Mouse (Mus musculus): Measurements from ENCODE around the gene Per2.

Gene Per2

DNA sequence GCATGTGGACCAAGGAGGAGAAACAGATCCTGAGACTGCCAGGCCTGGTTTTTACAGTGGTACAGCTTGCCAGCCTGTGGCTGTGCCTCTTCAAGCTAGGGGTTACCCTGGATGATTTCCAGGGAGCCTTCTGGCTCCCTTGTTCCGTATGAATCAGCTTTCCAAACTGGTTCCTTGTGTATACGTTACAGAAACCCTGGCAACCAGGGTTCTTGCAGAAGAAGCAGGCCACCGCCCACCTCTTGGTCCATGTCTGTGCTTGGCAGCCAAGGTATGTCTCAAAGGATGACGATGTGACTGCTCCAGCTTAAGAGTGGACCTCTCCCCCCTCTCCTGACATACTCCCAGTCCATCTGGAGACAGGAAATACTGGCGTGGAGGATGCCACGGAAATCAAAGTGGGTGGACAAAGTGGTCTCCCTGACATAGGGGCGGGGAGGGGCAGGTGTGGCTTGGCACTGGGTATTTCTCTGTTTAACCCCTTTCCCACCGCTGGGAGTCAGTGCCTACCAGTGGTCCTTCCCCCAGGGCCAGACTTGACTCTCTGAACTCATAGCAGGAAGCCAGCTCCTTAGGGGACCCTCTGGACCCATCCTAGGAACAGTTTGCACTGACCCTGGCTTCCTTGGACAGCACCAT is 782 bp downstream of the Per2 start:
- peak; percentile 61 for DNase-seq

- no peak for DNase-seq
Observed at GRCm38 (mm10) chr1:91457698-91458097, 1.4 kb downstream of the Per2 start.

GRCm38 (mm10) chr1:91457116-91457515 is 2.0 kb downstream of the Per2 start:
- no peak for DNase-seq

- peak; percentile 80 for DNase-seq
Observed at GRCm38 (mm10) chr1:91456301-91456801, 2.8 kb downstream of the Per2 start.

GRCm38 (mm10) chr1:91455661-91456161 is 3.4 kb downstream of the Per2 start:
- peak; percentile 90 for DNase-seq

DNA sequence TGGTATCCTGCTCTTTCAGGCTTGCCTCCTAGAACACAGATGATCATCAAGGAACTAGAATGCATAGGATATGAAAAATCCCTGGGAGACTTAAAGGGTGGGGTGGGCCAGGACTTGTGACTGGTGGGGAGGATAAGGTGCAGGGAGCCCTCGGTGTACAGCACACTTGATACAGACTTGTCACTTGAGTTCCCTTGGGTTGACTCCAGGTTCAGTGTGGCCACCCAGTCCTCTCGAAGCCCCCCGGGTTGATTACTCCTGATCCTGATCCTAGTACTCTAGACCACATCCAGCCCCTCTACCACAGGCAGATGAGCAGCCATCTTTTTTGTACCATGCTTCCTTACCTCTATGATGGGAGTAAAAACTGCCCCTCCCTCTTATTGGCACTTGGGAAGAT is 4.2 kb downstream of the Per2 start:
- no peak for DNase-seq

- peak; percentile 44 for DNase-seq
Observed at GRCm38 (mm10) chr1:91454366-91454765, 4.8 kb downstream of the Per2 start.

DNA sequence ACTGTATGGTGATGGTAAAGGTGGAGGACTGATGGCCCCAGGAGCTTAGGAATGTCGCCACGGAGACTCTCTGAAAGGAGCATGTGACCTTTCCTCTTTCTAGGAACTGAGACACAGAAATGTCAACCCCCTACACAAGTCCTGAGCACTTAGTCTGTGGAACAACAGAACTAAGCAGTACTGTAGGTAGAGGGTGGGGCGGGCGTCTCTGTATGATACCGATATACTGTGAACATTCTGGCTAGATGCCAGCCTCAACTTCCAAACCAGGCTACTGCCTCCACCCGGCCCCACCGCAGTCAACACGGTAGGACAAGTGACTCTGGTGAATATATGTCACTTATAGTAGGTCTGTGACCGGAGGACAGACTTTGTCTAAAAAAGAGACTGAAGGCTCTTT is 5.2 kb downstream of the Per2 start:
- no peak for DNase-seq

GRCm38 (mm10) chr1:91451547-91452084 is 7.5 kb downstream of the Per2 start:
- DNase-seq: no peak

GRCm38 (mm10) chr1:91450851-91451250 is 8.3 kb downstream of the Per2 start:
- no peak for DNase-seq

DNA sequence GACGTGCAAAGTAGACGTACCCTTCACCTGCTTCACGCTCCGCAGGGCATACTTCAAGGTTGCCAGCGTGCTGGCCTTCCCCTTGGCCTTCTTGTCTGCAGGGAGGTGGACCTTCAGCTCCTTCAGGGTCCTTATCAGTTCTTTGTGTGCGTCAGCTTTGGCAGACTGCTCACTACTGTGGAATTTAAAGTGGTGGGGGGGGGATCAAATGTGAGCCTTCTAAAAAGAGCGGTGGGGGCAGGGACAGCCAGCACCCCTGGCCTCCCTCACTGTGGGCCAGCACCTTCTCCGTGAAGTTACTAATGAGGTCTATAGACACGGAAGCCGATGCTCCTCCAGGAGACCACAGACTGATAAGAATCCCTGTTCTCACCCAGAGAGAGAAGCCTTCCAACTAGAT is 10.4 kb downstream of the Per2 start:
- no peak for DNase-seq

DNA sequence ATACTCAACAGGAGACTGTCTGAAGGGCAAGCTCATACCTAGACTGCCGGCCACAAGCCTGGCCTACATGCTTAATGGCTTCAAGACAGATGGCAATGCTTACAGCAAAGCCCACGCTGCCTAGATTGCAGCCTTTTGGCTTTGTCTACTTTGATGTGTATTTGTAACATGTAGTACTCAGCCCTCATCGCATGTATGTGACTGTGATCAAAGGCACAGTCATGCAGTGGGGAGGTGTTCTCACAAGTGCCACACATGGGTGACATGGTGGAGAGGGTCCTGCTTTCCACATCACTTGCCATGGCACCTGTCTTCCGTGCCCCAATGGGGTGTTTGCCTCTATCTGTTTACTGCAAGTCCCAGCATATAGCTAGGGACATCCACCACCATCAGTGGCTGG is 12.6 kb downstream of the Per2 start:
- DNase-seq: no peak

DNA sequence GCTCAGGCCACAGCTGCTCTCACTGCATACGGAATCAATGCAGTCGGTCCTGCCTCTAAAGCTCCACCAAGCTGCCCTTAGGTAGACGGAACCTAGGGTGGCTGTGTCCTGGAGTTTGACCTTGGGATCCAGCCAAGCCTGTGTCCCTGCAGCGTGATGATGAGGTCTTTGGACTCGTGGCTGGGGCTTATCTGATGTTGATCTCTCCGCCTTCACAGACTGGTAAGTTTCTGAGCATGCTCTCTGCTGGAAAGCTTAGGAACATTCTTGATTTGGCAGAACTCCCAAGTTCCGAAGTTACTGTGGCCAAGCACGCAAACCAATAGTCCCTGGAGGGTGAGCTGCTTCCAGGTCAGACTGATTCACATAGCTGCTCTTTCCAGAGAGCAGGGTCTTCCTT is 13.1 kb downstream of the Per2 start:
- DNase-seq: peak; percentile 97

GRCm38 (mm10) chr1:91444841-91445830 is 14.0 kb downstream of the Per2 start:
- no peak for DNase-seq

DNA sequence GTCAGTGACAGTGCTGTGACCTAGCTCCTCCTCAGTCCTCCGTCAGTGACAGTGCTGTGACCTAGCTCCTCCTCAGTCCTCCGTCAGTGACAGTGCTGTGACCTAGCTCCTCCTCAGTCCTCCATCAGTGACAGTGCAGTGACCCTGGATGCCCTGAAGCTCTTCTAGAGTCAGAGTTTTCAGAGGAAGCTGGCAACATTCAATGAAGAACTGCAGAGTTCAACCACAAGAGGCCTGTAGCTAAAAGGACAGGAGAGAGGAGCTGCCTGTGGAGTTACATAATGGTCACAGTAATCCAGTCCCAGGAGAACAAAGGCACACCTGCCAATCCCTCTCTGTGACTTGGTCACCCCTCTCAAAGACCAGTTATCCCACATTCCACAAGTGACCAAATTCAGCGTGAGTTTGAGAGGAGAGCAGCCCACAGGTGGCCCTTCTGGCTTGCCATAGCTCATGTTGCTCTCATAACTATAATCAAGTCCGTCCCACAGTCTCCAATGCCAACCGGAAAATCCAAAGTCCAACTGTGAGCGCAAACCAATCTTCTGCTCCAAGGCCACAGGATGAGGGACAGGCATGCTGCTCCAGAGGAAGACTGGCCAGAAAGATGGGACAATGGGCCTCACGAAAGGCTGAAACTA is 16.7 kb downstream of the Per2 start:
- DNase-seq: peak; percentile 85

DNA sequence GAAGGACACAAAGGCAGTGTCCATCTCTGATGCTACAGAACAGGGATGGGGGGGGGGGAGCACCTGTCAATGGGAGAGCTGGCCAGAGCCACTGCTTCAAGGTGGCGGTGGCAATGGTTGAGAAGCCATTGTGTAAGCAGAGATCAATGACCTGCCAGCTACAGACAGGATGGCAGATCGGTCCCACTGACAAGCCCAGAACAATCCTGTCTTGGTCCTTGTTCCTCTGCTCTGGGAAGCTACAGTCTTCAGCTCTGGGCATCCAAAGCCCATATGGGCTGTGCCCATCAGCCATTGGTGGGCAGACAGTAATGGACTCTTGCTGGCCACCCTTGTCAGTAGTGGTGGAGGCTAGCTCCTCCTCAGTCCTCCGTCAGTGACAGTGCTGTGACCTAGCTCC is 17.3 kb downstream of the Per2 start:
- DNase-seq: no peak

DNA sequence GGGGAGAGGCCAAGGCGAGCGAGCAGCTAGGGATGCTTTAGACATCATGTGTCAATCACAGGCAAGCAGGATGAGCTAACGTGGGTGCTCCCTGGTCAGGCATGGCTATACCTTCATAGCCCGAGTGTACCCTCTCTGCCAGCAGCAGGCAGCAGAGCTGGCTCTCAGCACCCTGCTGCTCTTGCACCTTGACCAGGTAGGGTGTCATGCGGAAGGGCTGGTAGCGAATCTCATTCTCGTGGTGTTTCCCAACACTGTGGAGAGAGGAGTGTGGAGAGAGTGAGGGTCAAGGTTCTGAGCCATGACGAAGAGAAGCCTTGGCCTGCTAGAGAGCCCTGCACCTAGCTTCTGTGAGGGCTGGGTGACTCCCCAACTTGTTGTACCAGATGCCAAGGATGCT is 19.3 kb downstream of the Per2 start:
- peak; percentile 66 for DNase-seq

GRCm38 (mm10) chr1:91437573-91437972 is 21.6 kb downstream of the Per2 start:
- DNase-seq: no peak

- no peak for DNase-seq
Observed at GRCm38 (mm10) chr1:91437083-91437400, 22.1 kb downstream of the Per2 start.

GRCm38 (mm10) chr1:91436380-91437082 is 22.6 kb downstream of the Per2 start:
- DNase-seq: peak; percentile 85

DNA sequence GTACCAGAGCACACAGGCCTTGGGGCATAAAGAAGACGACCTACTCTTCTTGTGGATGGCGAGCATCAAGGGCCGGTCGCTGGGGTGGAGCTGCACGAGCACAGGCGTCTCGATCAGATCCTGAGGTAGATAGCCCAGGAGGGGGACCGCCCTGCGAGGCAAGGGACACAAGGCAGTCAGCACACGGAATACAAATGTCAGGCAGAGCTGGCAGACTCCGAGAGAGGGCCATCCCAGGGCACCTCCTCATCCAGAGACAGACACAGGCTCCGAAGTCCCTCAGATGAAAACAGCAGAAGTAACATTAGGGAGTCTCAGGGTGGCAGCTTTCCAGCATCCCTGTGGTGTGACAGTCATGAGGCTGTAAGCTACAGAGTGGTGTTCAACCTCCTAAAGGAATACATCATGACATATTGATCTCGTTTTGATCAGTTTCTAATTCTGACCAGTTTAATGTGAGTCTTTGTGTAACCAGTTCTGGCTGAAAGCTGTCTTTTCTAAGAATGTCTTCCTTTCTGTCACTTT is 23.5 kb downstream of the Per2 start:
- DNase-seq: no peak

- DNase-seq: no peak
Observed at GRCm38 (mm10) chr1:91434905-91435304, 24.2 kb downstream of the Per2 start.

All from kidney, adult 11 months (tissue).